Mouse (Mus musculus) cerebellum, adult 11 months (tissue): ENCODE measurements around the gene Taz.

ENCODE experiments used
- DNase-seq: peaks from one replicate; pipeline ENCODE4 v3.0.0; 2022

Gene Taz

GRCm38 (mm10) chrX:74281732-74282394 is at the start of gene Taz, which contains the start of gene Dnase1l1:
TSS of gene Taz (plus strand) at chrX:74281912.
TSS of gene Dnase1l1 (minus strand) at chrX:74282337.
- peak; percentile 63 for DNase-seq

- no peak for DNase-seq
Observed at GRCm38 (mm10) chrX:74233196-74233595, 48.5 kb upstream of the Taz start.

- no peak for DNase-seq
Observed at GRCm38 (mm10) chrX:74240332-74240731, 41.4 kb upstream of the Taz start.

GRCm38 (mm10) chrX:74243396-74243795 is 38.3 kb upstream of the Taz start:
- no peak for DNase-seq

- DNase-seq = no peak
Observed at GRCm38 (mm10) chrX:74243807-74244206, 37.9 kb upstream of the Taz start.

GRCm38 (mm10) chrX:74244614-74245083 is 37.1 kb upstream of the Taz start:
- DNase-seq = no peak

GRCm38 (mm10) chrX:74245107-74245506 is 36.6 kb upstream of the Taz start:
- no peak for DNase-seq

GRCm38 (mm10) chrX:74245687-74246086 is 36.0 kb upstream of the Taz start:
- peak; percentile 69 for DNase-seq

GRCm38 (mm10) chrX:74246213-74246681 is 35.5 kb upstream of the Taz start:
- DNase-seq = peak; percentile 78

- no peak for DNase-seq
Observed at GRCm38 (mm10) chrX:74246693-74247092, 35.0 kb upstream of the Taz start.

GRCm38 (mm10) chrX:74248651-74249050 is 33.1 kb upstream of the Taz start:
- DNase-seq = peak; percentile 44

GRCm38 (mm10) chrX:74249615-74250014 is 32.1 kb upstream of the Taz start, which contains the start of gene Flna:
TSS of gene Flna (minus strand) at chrX:74249820.
- peak; percentile 67 for DNase-seq

GRCm38 (mm10) chrX:74254153-74254887 is 27.4 kb upstream of the Taz start, which contains the start of gene Emd:
TSS of gene Emd (plus strand) at chrX:74254687.
- DNase-seq = peak; percentile 83

- DNase-seq = no peak
Observed at GRCm38 (mm10) chrX:74254888-74255565, 26.7 kb upstream of the Taz start.

GRCm38 (mm10) chrX:74257746-74258145 is 24.0 kb upstream of the Taz start:
- no peak for DNase-seq

- no peak for DNase-seq
Observed at GRCm38 (mm10) chrX:74269736-74270061, 12.0 kb upstream of the Taz start.

GRCm38 (mm10) chrX:74270062-74270901 is 11.4 kb upstream of the Taz start, which contains the start of gene Rpl10:
TSS of gene Rpl10 (plus strand) at chrX:74270812.
- peak; percentile 85 for DNase-seq

- no peak for DNase-seq
Observed at GRCm38 (mm10) chrX:74270902-74271551, 10.7 kb upstream of the Taz start.

- no peak for DNase-seq
Observed at GRCm38 (mm10) chrX:74273422-74274322, 8.0 kb upstream of the Taz start.

- no peak for DNase-seq
Observed at GRCm38 (mm10) chrX:74277916-74278315, 3.8 kb upstream of the Taz start.
